Mouse (Mus musculus) heart, postnatal 36 days (tissue): ENCODE measurements around the gene Gm17651. TPM values are rescaled to one million over a fixed set of nuclear protein-coding genes. Genes with fewer than 3 reads are reported as not detected.

Experiments used
- DNase-seq, 2 experiments: peaks; one replicate each; pipeline ENCODE4 v3.0.0; 2021 to 2022
- intact Hi-C: fragments of 180-260 bp; cut with DNase I; formaldehyde crosslinking; loops from one replicate; pipeline ENCODE4 v1.15.1; 2025
- microRNA-seq, 2 experiments: library from miRNA; unstranded; fragments of <30 nt; microRNA quantifications; one replicate each; pipeline ENCODE4 v1.2.0; 2021; ENCODE audit warnings: borderline number of aligned reads in 2 of 2
- total RNA-seq, 2 experiments: library from RNA; stranded (reverse); gene quantifications; 2 replicates each; pipeline ENCODE4 v1.2.3; 2021

Gene Gm17651
- total RNA-seq, 2 experiments from 2014 or later: not detected

DNA sequence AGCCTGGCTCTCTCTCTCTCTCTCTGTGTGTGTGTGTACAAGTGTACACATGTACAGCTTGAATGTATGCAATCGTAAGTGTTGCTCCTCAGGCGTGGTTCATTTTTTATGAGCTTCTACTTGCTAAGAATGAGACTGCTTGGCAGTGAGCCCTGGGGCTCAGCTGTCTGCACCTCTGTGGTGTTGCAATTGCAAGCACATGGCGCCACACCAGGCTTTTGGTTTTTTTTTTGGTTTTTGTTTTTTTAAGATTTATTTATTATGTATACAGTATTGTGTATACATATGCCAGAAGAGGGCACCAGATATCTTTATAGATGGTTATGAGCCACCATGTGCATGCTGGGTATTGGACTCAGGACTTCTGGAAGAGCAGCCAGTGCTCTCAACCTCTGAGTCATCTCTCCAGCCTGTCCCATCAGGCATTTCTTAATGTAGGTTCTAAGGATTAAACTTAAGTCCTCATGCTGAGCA, 40.2 kb downstream of the Gm17651 start:
- peak; percentile 63 to 64 for DNase-seq
- intact Hi-C loops: no loop called here

- no peak for DNase-seq
- intact Hi-C loops: no loop called here
Observed at GRCm38 (mm10) chr3:97633456-97633855, 41.0 kb downstream of the Gm17651 start.

- DNase-seq: no peak
- intact Hi-C loops: no loop called here
Observed at GRCm38 (mm10) chr3:97631258-97631860, 43.1 kb downstream of the Gm17651 start.

DNA sequence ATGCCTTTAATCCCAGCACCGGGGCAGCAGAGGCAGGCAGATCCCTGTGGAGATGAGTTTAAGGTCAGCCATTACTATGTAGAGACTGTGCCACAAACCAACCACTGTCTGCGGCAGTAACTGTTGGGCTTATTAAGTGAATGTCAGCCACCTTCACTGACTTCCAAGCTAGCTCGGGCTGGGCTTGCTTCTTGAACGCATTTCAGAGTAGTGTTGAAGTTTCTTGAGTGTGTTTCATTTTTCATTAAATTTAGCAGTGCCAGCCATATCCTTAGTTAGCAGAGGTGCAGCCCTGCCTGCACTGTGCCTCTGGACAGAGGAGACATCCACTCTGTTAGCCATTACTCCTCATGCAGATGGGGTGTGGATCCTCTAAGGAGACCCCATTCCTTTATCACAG, 43.7 kb downstream of the Gm17651 start:
- DNase-seq: no peak
- intact Hi-C loops: no loop called here

GRCm38 (mm10) chr3:97629941-97630340, 44.6 kb downstream of the Gm17651 start:
- intact Hi-C loops: no loop called here
- DNase-seq: no peak

DNA sequence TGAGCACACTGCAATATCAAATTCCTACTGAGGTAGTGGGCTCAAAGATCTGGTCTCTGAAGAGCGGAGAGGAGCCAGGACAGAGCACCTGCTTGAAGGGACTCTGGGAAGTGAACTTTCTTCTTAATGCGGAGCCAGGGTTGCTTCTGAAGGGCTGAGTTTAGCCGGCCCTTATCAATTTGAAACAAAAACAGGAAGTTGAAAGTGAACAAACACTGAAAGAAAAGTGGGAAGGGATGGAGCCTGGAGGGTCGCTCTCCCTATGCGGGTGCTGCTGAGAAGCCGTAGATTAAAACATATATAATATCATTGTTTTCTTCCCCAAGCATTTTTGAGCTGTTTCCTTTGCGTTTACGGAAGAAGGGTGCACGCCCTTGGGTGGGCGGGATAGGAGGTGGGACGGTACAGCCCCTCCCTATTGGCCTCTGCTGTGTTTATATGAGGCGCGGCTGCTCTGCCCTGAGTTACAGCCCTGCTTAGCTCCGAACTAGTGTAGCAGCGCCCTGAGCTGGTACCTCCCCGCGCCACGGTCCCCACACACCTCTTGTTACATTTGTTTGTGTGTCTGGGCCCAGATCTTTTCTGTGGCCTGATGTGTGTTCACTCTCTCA, 46.0 kb downstream of the Gm17651 start, which contains the start of gene Fmo5:
TSS of gene Fmo5 (plus strand) at position 414 of the 611 bp plus-strand sequence.
- peak; percentile 79 to 80 for DNase-seq
- intact Hi-C loops: loop anchor here (1.0 kb wide), 1 partner anchor 18 kb away; the partner anchor contains the start of gene Chd1l

- DNase-seq: peak in 1 of 2 experiments; percentile 19
- intact Hi-C loops: loop anchor here (1.0 kb wide), 1 partner anchor 18 kb away; the partner anchor contains the start of gene Chd1l
Observed at GRCm38 (mm10) chr3:97627893-97628292, 46.6 kb downstream of the Gm17651 start.

- intact Hi-C loops: no loop called here
- no peak for DNase-seq
Observed at GRCm38 (mm10) chr3:97624611-97625010, 49.9 kb downstream of the Gm17651 start.

Small RNA genes lying within 50 kb of the gene (microRNA-seq; reads per million reads assigned to microRNA genes)
- 2.0 to 3.6 reads per million in 2 experiments for gene Mir7225

Other genes starting within 250 kb of the Gm17651 start
- gene Chd1l, start 64.5 kb downstream of the Gm17651 start, total RNA-seq: 10 to 100 TPM; 10.4 to 12.3 TPM
- 10 to 100 TPM; 13.8 to 13.9 TPM for gene Fmo5, start 45.9 kb downstream of the Gm17651 start, total RNA-seq
- 10 to 100 TPM; 22.4 to 29.2 TPM for gene Prkab2, start 16.5 kb downstream of the Gm17651 start, total RNA-seq
- 1,000 to 10,000 TPM; 1,777 to 1,954 TPM for gene Pde4dip, start 214.0 kb upstream of the Gm17651 start, total RNA-seq
- 10 to 100 TPM; 37.7 to 39.7 TPM for gene Sec22b, start 226.5 kb upstream of the Gm17651 start, total RNA-seq